Mouse (Mus musculus) G1E (cell line): ENCODE measurements around the gene Psmd2.

Experiments
- CTCF ChIP-seq: IDR thresholded peaks from 2 replicates; pipeline ENCODE4 v1.5.1; 2012; ENCODE audit warnings: low read depth, low read length, inconsistent platforms, mixed read lengths
- GATA1 ChIP-seq: IDR thresholded peaks from 2 replicates; pipeline ENCODE4 v1.6.1; 2012; ENCODE audit warnings: borderline replicate concordance, low read length, inconsistent platforms, mixed read lengths
- TAL1 ChIP-seq: conservative IDR thresholded peaks from 2 replicates; pipeline ENCODE4 v1.6.1; 2012; ENCODE audit warnings: low read depth, low read length, inconsistent platforms, mixed read lengths

GRCm38 (mm10) chr16:20620751-20621190 is 30.7 kb upstream of the Psmd2 start:
- TF ChIP-seq CTCF, result no peak
- TF ChIP-seq TAL1, result no peak
- no peak for TF ChIP-seq GATA1
